Mouse (Mus musculus): ENCODE results near the gene 2010003K11Rik.

DNA sequence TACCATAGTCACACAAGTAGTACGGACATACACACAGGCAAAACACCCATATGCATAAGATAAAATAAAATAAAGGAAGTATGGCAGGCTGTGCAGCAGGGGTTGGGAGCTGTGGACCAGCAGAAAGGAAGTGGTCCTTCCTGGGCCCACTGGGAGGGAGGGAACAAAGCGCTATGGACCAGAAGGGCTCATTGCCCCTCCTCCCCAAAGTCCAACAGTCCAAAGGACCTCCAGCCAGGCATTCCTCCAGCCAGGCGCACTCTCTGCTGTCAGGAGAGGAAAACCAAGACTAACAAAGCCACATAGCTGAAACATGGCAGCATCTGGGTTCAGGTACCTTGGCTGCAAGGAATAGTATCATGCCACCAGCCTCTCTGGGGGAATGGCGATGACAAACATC, 33.7 kb downstream of the 2010003K11Rik start:
- TF ChIP-seq CTCF (IDR thresholded peaks at IDR 0.05; ENCODE audit: extremely low read depth, insufficient read length, insufficient replicate concordance, low read depth, low read length) = no peak
- TF ChIP-seq POLR2A (IDR thresholded peaks at IDR 0.05; ENCODE audit: low read depth, low read length) = no peak
